Mouse (Mus musculus) E14TG2a.4 (cell line): ENCODE measurements around the gene Als2cl.
A peak's percentile ranks its signal among the peaks of the same experiment; 100 is the strongest.

Source experiments
- H3K27me3 ChIP-seq: 2 replicates; pipeline ENCODE4 v1.6.1; 2014; ENCODE audit warnings: low read length, control low read depth; ENCODE audit not compliant: insufficient read depth
- H3K36me3 ChIP-seq: 2 replicates; pipeline ENCODE4 v1.6.1; 2014; ENCODE audit warnings: low read length, control low read depth; ENCODE audit not compliant: insufficient read depth
- H3K4me1 ChIP-seq: replicated peaks from 2 replicates; pipeline ENCODE4 v1.6.1; 2014; ENCODE audit warnings: low read depth, low read length, control low read depth
- H3K4me3 ChIP-seq: replicated peaks from 2 replicates; pipeline ENCODE4 v1.5.1; 2014; ENCODE audit warnings: mild to moderate bottlenecking, low read length
- H3K9me3 ChIP-seq: 2 replicates; pipeline ENCODE4 v1.6.1; 2014; ENCODE audit warnings: low read length, control low read depth
- CTCF ChIP-seq: conservative IDR thresholded peaks from 2 replicates; pipeline ENCODE4 v1.5.1; 2014; ENCODE audit warnings: low read length
- NANOG ChIP-seq: IDR thresholded peaks from 2 replicates; pipeline ENCODE4 v1.6.1; 2014; ENCODE audit warnings: borderline replicate concordance, low read length, mixed read lengths
- POU5F1 ChIP-seq: IDR thresholded peaks from 2 replicates; pipeline ENCODE4 v1.6.1; 2014; ENCODE audit warnings: low read length, borderline replicate concordance

Gene Als2cl

GRCm38 (mm10) chr9:110890026-110890783, 10.5 kb downstream of the Als2cl start:
- peaks cover 65% of the 10 kb centered on the region for H3K4me1 ChIP-seq
- H3K9me3 ChIP-seq: no peaks in the 10 kb centered on the region
- peak overlapping the region; percentile 69 for H3K4me3 ChIP-seq
- no peaks in the 10 kb centered on the region for H3K27me3 ChIP-seq
- peaks cover 66% of the 10 kb centered on the region for H3K36me3 ChIP-seq
- TF ChIP-seq CTCF (peak; percentile 93), NANOG (no peak), POU5F1 (no peak)

- Histone ChIP-seq H3K9me3 (no peaks in the 10 kb centered on the region), H3K4me3 (no peak overlapping the region), H3K4me1 (peaks cover 72% of the 10 kb centered on the region), H3K27me3 (no peaks in the 10 kb centered on the region), H3K36me3 (peaks cover 55% of the 10 kb centered on the region)
- TF ChIP-seq NANOG: no peak
- no peak for TF ChIP-seq CTCF
- TF ChIP-seq POU5F1: no peak
Measured at GRCm38 (mm10) chr9:110891077-110891828, 11.6 kb downstream of the Als2cl start.

- no peaks in the 10 kb centered on the region for H3K9me3 ChIP-seq
- TF ChIP-seq CTCF: no peak
- H3K4me1 ChIP-seq: peaks cover 72% of the 10 kb centered on the region
Measured at GRCm38 (mm10) chr9:110892552-110892951, 12.9 kb downstream of the Als2cl start.

DNA sequence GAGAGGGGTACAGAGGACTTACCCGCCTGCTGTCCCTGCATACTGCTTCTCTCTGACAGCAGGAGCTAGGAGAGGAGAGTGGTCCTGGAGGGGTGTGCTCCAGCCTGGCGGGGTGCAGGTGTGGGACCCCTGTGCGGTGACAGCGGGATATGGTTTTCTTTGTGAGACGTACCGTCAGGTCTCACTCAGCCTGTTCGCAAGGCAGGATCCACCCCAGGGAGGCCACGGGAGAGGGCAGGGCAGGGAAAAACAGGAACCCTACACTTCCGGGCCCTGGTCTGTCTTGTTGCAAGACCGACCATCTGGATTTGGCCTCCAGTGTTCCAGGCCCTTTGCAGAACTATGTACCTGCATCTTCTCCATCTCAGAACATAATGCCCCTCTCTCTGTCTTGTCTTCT, 13.8 kb downstream of the Als2cl start:
- TF ChIP-seq POU5F1: no peak
- no peak for TF ChIP-seq NANOG
- no peak for TF ChIP-seq CTCF
- Histone ChIP-seq H3K4me3 (0 out of 2 replicates have a peak overlapping the region, but pooled peaks have one; percentile 29), H3K36me3 (peaks cover 60% of the 10 kb centered on the region), H3K9me3 (no peaks in the 10 kb centered on the region), H3K27me3 (no peaks in the 10 kb centered on the region), H3K4me1 (peaks cover 66% of the 10 kb centered on the region)

More at GRCm38 (mm10) chr9:110892552-110892951, 12.9 kb downstream of the Als2cl start:
- H3K4me3 ChIP-seq: no peak overlapping the region
- H3K36me3 ChIP-seq: peaks cover 51% of the 10 kb centered on the region
- H3K27me3 ChIP-seq: no peaks in the 10 kb centered on the region

DNA sequence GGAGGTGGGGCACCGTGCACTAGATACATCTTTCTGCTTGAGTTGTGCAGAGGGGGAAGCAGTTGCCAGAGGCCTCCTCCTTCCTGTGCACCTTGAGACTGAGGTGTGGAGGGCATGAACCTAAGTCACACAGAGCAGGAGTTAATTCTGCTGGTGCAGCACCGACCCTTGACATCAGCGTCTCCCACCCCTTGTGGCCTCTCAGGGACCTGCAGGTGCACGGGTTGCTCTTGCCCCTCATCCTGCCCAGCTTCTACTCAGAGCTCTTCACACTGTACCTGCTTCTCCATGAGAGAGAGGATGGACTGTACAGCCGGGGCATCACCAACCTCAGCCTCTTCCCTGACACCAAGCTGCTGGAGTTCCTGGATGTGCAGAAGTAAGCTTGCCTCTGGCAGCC, 15.8 kb downstream of the Als2cl start:
- no peaks in the 10 kb centered on the region for H3K27me3 ChIP-seq
- H3K36me3 ChIP-seq: peaks cover 70% of the 10 kb centered on the region
- H3K9me3 ChIP-seq: no peaks in the 10 kb centered on the region
- peaks cover 49% of the 10 kb centered on the region for H3K4me1 ChIP-seq
- H3K4me3 ChIP-seq: peak overlapping the region; percentile 23; the same call in 1 of the 2 replicates
- TF ChIP-seq NANOG (no peak), POU5F1 (no peak), CTCF (peak; percentile 31; the same call in 1 of the 2 replicates)

- Histone ChIP-seq H3K9me3 (no peaks in the 10 kb centered on the region), H3K4me1 (peaks cover 44% of the 10 kb centered on the region), H3K36me3 (peaks cover 65% of the 10 kb centered on the region), H3K4me3 (peak overlapping the region; percentile 35), H3K27me3 (no peaks in the 10 kb centered on the region)
- TF ChIP-seq NANOG: no peak
- TF ChIP-seq POU5F1: no peak
- no peak for TF ChIP-seq CTCF
Measured at GRCm38 (mm10) chr9:110895994-110896393, 16.3 kb downstream of the Als2cl start.

GRCm38 (mm10) chr9:110896595-110896994, 16.9 kb downstream of the Als2cl start:
- H3K36me3 ChIP-seq: peaks cover 59% of the 10 kb centered on the region
- peaks cover 40% of the 10 kb centered on the region for H3K4me1 ChIP-seq
- no peaks in the 10 kb centered on the region for H3K27me3 ChIP-seq
- H3K9me3 ChIP-seq: no peaks in the 10 kb centered on the region
- H3K4me3 ChIP-seq: peak overlapping the region; percentile 35
- TF ChIP-seq NANOG: no peak
- no peak for TF ChIP-seq CTCF
- TF ChIP-seq POU5F1: no peak

DNA sequence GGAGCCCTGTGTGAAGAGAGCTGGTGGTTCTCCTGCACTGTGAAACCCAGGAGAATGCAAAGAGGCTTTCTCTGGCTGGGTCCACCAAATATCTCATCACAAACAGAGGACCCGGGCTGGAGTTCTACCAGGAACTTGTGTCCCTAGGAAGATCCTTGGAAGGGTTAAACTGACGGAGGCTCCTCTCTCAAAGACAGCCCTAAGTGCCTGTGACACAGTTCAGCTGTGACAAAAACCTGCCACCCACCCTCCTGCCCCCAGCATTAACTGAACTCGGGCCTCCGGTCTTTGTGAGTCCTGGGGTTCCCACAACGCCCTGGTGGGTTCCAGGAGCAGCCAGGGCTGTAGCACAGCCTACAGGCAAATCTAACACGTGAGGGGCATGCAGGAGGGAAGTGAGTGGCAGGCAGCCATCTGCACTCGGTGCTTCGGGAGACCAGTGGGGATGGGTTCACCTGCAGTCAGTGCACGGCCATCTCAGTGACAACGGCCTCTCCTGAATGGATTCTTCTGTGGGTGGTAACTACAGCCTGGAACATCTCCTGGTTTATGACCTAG, 19.9 kb downstream of the Als2cl start:
- peaks cover 27% of the 10 kb centered on the region for H3K4me1 ChIP-seq
- H3K9me3 ChIP-seq: no peaks in the 10 kb centered on the region
- peaks cover 8% of the 10 kb centered on the region; the same call in 1 of the 2 replicates for H3K27me3 ChIP-seq
- no peak overlapping the region for H3K4me3 ChIP-seq
- TF ChIP-seq POU5F1: no peak
- no peak for TF ChIP-seq CTCF
- no peak for TF ChIP-seq NANOG
- H3K36me3 ChIP-seq: peaks cover 31% of the 10 kb centered on the region
